Mouse (Mus musculus): ENCODE results near the gene Tnfrsf12a.
A peak's percentile ranks its signal among the peaks of the same experiment; 100 is the strongest.

Tnfrsf12a gene

DNA sequence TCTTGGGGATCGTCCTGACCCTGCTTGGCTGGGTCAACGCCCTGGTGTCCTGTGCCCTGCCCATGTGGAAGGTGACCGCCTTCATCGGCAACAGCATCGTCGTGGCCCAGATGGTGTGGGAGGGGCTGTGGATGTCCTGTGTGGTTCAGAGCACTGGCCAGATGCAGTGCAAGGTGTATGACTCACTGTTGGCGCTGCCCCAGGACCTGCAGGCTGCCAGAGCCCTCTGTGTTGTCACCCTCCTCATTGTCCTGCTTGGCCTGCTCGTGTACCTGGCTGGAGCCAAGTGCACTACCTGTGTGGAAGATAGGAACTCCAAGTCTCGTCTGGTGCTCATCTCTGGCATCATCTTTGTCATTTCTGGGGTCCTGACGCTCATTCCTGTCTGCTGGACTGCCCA is 3.8 kb upstream of the Tnfrsf12a start:
- no peak for DNase-seq (ENCODE audit: low spot score in 2 of 2)

DNA sequence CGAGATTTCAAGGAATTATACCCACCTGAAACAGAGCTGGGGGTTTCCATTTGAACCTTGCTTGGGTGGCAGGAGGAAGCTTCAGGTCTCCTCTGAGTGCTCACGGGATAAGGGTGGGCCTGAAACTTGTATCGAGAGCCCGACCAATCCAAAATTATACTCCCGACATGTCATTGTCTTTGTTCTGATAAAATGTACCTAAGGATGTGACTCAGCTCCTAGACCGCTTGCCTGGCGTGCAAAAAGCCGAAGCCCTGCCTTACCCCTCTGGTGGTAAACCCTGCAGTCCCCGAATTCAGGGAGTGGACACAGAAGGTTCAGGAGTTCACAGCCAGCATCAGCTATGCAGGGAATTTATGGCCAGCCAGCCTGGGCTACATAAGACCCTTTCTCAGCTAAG is 3.1 kb upstream of the Tnfrsf12a start:
- DNase-seq (ENCODE audit: low spot score in 2 of 2), result no peak

GRCm38 (mm10) chr17:23679127-23679835 is 2.0 kb upstream of the Tnfrsf12a start, which contains the start of gene Cldn6:
Cldn6 (plus strand) TSS chr17:23679249.
- no peak for DNase-seq (ENCODE audit: low spot score in 2 of 2)

GRCm38 (mm10) chr17:23676473-23677031 is 716 bp downstream of the Tnfrsf12a start:
- no peak for DNase-seq (ENCODE audit: low spot score in 2 of 2)

DNA sequence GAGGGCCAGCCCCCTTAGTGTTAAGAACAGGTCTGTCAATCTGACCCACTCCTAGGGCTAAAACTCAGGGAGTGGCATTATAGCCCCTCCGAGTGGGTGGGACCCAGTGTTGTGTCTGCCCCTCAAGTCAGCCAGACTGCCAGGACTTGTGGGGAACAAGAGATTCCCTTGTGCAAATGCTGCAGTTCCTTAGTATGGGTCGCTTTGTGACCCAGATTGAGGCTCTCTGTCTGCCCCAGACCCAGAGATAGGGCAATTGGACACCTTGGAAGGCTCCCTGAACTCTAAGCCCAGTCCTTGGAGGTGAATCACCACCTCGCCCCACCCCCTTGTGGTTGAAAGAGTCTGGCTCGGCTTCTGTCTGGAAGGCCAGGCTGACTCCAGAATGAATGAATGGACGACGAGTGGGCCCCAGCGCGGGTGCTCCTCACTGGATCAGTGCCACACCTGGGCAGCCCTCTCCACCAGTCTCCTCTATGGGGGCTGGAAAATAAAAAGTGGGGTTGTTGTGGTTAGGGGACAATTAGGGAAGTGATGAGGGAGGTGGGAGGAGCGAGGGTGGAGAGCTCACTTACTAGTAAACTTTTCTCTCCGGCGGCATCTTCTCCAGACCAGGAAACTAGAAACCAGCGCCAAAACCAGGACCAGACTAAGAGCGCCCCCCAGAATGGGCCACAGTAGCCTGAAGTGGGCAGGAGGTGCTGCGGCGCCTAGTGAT is 1.5 kb downstream of the Tnfrsf12a start:
- no peak for DNase-seq (ENCODE audit: low spot score in 2 of 2)

DNA sequence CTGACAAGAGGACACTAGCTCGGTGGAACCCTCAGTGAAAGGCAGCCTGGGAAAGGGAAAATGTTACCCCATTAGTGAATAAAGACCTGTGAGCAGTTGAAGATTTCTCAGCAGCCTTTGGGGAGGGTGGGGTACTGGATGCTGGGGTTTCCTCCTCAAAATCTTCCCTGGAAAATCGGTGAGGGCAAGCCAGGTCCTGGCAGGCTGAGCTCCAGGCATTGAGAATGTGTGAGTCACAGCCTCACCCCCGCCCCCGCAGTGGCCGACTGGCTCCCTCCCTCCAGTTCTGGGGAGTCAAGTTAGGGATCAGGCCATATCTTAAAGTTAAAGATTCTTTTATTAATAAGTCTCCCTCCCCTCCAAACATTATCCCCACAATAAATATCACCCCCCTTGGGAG is 2.1 kb downstream of the Tnfrsf12a start:
- DNase-seq (ENCODE audit: low spot score in 2 of 2), result no peak

- DNase-seq (ENCODE audit: low spot score in 2 of 2), result no peak
Observed at GRCm38 (mm10) chr17:23674271-23674952, 2.9 kb downstream of the Tnfrsf12a start.

DNA sequence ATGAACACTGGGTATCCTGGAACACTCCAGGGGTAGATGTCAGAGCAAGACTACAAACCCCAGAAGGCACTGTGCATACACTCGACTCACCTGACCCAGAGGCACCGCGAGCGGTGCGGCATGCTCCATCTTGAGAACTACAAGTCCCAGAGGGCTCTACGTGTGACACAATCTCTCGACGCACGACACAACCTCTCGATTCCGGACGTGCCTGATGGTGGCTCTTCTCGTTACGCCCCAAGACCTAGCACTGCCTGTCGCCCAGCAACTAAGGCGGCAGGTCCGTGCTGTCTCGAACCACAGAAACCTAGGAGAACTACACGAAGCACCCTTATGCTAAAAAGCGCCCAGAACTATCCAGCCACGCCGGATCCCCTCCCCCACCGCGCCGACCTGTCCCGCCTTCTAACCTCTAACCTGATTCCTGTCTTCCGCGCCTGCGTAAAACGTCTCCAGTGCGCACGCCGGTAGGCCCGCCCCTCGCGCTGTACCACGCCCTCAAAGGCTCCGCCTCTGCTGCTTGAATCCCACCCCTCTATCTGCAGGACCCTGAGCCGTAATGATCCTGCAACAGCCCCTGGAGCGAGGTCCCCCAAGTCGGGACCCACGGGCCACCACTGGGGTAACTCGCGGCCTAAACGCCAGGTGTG is 3.7 kb downstream of the Tnfrsf12a start, which contains the start of the genes Hcfc1r1 and Thoc6:
Gene Hcfc1r1, plus strand, starts transcription at position 173 of the 650 bp plus-strand sequence.
Gene Thoc6, minus strand, starts transcription at position 459 of the 650 bp plus-strand sequence.
- DNase-seq (ENCODE audit: low spot score in 2 of 2), result peak; percentile 78 to 86

DNA sequence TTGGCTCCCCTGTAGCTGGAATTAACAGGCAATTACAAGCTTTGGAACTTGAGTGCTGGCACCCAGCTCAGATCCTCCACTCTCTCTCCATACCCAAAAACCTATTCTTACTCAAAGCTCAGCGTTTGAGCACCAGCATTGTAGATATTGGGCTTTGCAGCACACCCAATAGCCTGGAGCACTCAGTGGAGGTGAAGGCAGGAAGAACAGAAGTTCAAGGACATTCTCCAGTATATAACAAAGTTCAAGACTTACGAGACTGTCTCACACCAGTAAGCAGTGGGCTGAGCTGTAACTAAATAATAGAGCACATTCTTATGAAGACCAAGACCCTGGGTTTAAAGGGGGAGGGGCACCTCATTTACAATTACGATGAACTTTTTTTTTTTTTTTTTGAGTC is 4.5 kb downstream of the Tnfrsf12a start:
- DNase-seq (ENCODE audit: low spot score in 2 of 2), result no peak

GRCm38 (mm10) chr17:23671519-23671918 is 5.7 kb downstream of the Tnfrsf12a start:
- no peak for DNase-seq (ENCODE audit: low spot score in 2 of 2)

DNA sequence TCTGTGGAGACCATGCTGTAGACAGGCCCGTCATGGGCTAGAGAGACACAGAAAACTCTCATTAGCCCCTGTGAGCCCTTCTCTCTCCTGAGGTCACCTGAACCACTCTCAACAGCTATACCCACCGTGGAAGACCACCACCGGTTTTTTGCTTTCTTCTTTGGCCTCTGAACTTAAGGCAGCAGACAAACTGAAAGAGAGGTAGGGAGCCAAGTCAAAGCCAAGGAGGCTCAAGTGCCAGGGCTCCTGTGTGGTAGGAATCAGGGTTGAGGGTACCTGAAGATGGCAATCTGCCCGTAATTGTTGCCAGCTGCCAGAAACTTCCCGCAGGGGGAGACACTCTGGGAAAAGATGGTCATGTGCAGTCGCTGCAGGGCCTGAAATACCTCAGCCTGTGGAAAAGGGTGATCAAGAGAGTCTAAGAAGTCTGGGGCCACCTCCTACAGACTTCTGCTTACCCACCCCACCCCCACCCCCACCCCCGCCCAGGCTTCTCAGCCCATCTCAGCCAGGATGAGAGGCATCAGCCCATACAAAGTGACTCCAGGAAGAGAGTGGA is 6.7 kb downstream of the Tnfrsf12a start:
- DNase-seq (ENCODE audit: low spot score in 2 of 2), result no peak

DNA sequence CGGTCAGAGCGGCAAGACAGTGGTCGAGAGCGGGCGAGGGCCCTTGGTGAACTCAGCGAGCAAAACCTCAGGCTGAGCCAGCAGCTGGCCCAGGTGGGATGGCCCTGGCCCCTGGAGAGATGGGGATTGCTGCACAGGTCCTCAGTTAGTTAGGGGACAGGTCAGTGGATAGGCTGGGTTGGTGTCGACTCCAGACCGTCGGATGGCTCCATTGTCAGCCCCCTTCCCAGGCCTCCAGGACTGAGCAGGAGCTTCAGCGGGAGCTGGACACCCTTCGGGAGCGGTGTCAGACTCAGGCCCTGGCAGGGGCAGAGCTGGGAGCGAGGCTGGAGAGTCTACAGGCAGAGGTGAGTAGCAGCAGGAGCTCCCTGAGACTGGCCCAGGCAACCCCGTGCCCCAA is 11.8 kb downstream of the Tnfrsf12a start:
- no peak for DNase-seq (ENCODE audit: low spot score in 2 of 2)

GRCm38 (mm10) chr17:23664556-23665021 is 12.7 kb downstream of the Tnfrsf12a start:
- no peak for DNase-seq (ENCODE audit: low spot score in 2 of 2)

- no peak for DNase-seq (ENCODE audit: low spot score in 2 of 2)
Observed at GRCm38 (mm10) chr17:23661526-23661925, 15.7 kb downstream of the Tnfrsf12a start.

GRCm38 (mm10) chr17:23660876-23661200 is 16.4 kb downstream of the Tnfrsf12a start:
- DNase-seq (ENCODE audit: low spot score in 2 of 2), result no peak

DNA sequence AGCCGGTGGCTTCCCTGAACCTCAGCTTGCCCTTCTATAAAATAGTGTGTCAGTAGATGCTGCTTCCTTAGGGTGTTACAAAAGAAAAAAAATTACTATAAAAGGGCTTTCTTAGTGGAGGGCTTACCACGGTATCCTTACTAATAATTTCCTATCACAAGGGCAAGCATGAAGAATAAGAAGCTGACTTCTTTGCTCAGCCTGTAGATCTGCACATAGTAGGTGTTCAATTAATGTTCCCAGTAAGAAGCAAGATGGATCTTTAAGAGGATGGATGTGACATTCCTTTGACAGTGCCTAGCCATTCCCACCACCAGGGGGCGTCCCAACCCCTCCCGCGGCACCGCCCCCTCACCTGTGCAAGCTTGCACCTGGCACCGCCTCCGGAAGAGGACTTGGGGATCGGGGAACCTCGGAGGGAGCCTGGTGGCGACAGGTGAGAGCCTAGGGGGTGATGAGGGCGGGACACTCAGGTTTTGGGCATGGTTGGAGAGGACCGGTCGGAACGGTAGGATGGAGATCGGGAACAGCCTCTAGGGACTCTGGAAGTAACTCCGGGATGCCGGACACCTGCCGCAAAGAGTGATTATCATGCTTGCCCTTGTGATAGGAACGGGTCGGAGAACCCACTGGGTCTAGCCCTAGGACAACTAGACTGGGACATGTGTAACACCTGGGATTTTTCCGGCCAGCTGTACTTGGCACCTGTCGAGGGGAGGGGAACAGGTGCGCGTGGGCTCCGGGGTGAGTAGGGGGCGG is 17.0 kb downstream of the Tnfrsf12a start, which contains the start of gene Bicdl2:
Gene Bicdl2, plus strand, starts transcription at position 390 of the 759 bp plus-strand sequence.
- no peak for DNase-seq (ENCODE audit: low spot score in 2 of 2)

- no peak for DNase-seq (ENCODE audit: low spot score in 2 of 2)
Observed at GRCm38 (mm10) chr17:23658450-23658849, 18.8 kb downstream of the Tnfrsf12a start.

GRCm38 (mm10) chr17:23654410-23654809 is 22.9 kb downstream of the Tnfrsf12a start:
- no peak for DNase-seq (ENCODE audit: low spot score in 2 of 2)

GRCm38 (mm10) chr17:23654001-23654400 is 23.3 kb downstream of the Tnfrsf12a start:
- no peak for DNase-seq (ENCODE audit: low spot score in 2 of 2)

- no peak for DNase-seq (ENCODE audit: low spot score in 2 of 2)
Observed at GRCm38 (mm10) chr17:23653324-23653723, 23.9 kb downstream of the Tnfrsf12a start.
